Mouse (Mus musculus) E14TG2a.4 (cell line): Measurements from ENCODE around the gene Unc80.

ENCODE experiments used
- H3K27me3 ChIP-seq: 2 replicates; pipeline ENCODE4 v1.6.1; 2014; ENCODE audit warnings: low read length, control low read depth; ENCODE audit not compliant: insufficient read depth
- H3K36me3 ChIP-seq: 2 replicates; pipeline ENCODE4 v1.6.1; 2014; ENCODE audit warnings: low read length, control low read depth; ENCODE audit not compliant: insufficient read depth
- H3K4me1 ChIP-seq: replicated peaks from 2 replicates; pipeline ENCODE4 v1.6.1; 2014; ENCODE audit warnings: low read depth, low read length, control low read depth
- H3K4me3 ChIP-seq: replicated peaks from 2 replicates; pipeline ENCODE4 v1.5.1; 2014; ENCODE audit warnings: mild to moderate bottlenecking, low read length
- H3K9me3 ChIP-seq: 2 replicates; pipeline ENCODE4 v1.6.1; 2014; ENCODE audit warnings: low read length, control low read depth
- CTCF ChIP-seq: conservative IDR thresholded peaks from 2 replicates; pipeline ENCODE4 v1.5.1; 2014; ENCODE audit warnings: low read length
- NANOG ChIP-seq: IDR thresholded peaks from 2 replicates; pipeline ENCODE4 v1.6.1; 2014; ENCODE audit warnings: borderline replicate concordance, low read length, mixed read lengths
- POU5F1 ChIP-seq: IDR thresholded peaks from 2 replicates; pipeline ENCODE4 v1.6.1; 2014; ENCODE audit warnings: low read length, borderline replicate concordance

The Unc80 gene

GRCm38 (mm10) chr1:66561636-66562270 lies 93.6 kb downstream of the Unc80 start:
- TF ChIP-seq POU5F1 (no peak), CTCF (no peak), NANOG (no peak)
- no peaks in the 10 kb centered on the region for H3K4me1 ChIP-seq
- H3K36me3 ChIP-seq, result no peaks in the 10 kb centered on the region
- no peak overlapping the region for H3K4me3 ChIP-seq
- H3K27me3 ChIP-seq, result no peaks in the 10 kb centered on the region
- no peaks in the 10 kb centered on the region for H3K9me3 ChIP-seq

- Histone ChIP-seq H3K36me3 (no peaks in the 10 kb centered on the region), H3K4me1 (no peaks in the 10 kb centered on the region), H3K27me3 (no peaks in the 10 kb centered on the region), H3K9me3 (no peaks in the 10 kb centered on the region), H3K4me3 (no peak overlapping the region)
- TF ChIP-seq NANOG (no peak), POU5F1 (no peak), CTCF (no peak)
Observed at GRCm38 (mm10) chr1:66562332-66562731, 94.2 kb downstream of the Unc80 start.

GRCm38 (mm10) chr1:66569736-66570135 lies 101.6 kb downstream of the Unc80 start:
- Histone ChIP-seq H3K36me3 (no peaks in the 10 kb centered on the region), H3K4me3 (no peak overlapping the region), H3K4me1 (no peaks in the 10 kb centered on the region), H3K9me3 (no peaks in the 10 kb centered on the region), H3K27me3 (no peaks in the 10 kb centered on the region)
- no peak for TF ChIP-seq NANOG
- TF ChIP-seq POU5F1, result no peak
- TF ChIP-seq CTCF, result no peak

GRCm38 (mm10) chr1:66597163-66597788 lies 129.1 kb downstream of the Unc80 start:
- H3K36me3 ChIP-seq, result no peaks in the 10 kb centered on the region

GRCm38 (mm10) chr1:66608304-66608703 lies 140.1 kb downstream of the Unc80 start:
- TF ChIP-seq POU5F1, result no peak
- no peak for TF ChIP-seq NANOG
- no peak for TF ChIP-seq CTCF
- Histone ChIP-seq H3K36me3 (no peaks in the 10 kb centered on the region), H3K9me3 (no peaks in the 10 kb centered on the region), H3K4me3 (no peak overlapping the region), H3K27me3 (no peaks in the 10 kb centered on the region), H3K4me1 (0 out of 2 replicates have a peak, but pooled peaks cover 3% of the 10 kb centered on the region)

More at GRCm38 (mm10) chr1:66597163-66597788, 129.1 kb downstream of the Unc80 start:
- Histone ChIP-seq H3K4me3 (no peak overlapping the region), H3K4me1 (no peaks in the 10 kb centered on the region), H3K9me3 (no peaks in the 10 kb centered on the region), H3K27me3 (no peaks in the 10 kb centered on the region)
- TF ChIP-seq CTCF, result no peak
- no peak for TF ChIP-seq POU5F1
- no peak for TF ChIP-seq NANOG

- Histone ChIP-seq H3K4me3 (no peak overlapping the region), H3K36me3 (no peaks in the 10 kb centered on the region), H3K9me3 (no peaks in the 10 kb centered on the region), H3K4me1 (no peaks in the 10 kb centered on the region), H3K27me3 (no peaks in the 10 kb centered on the region)
- TF ChIP-seq POU5F1, result no peak
- no peak for TF ChIP-seq CTCF
- TF ChIP-seq NANOG, result no peak
Observed at GRCm38 (mm10) chr1:66617188-66617587, 149.0 kb downstream of the Unc80 start.

GRCm38 (mm10) chr1:66638177-66638576 lies 170.0 kb downstream of the Unc80 start:
- Histone ChIP-seq H3K9me3 (peaks cover 18% of the 10 kb centered on the region), H3K4me1 (no peaks in the 10 kb centered on the region), H3K27me3 (no peaks in the 10 kb centered on the region), H3K36me3 (no peaks in the 10 kb centered on the region), H3K4me3 (no peak overlapping the region)
- no peak for TF ChIP-seq NANOG
- no peak for TF ChIP-seq CTCF
- no peak for TF ChIP-seq POU5F1

GRCm38 (mm10) chr1:66646894-66647293 lies 178.7 kb downstream of the Unc80 start:
- Histone ChIP-seq H3K27me3 (no peaks in the 10 kb centered on the region), H3K36me3 (no peaks in the 10 kb centered on the region), H3K4me3 (no peak overlapping the region), H3K9me3 (peaks cover 5% of the 10 kb centered on the region; the same call in 1 of the 2 replicates), H3K4me1 (no peaks in the 10 kb centered on the region)
- TF ChIP-seq NANOG, result no peak
- TF ChIP-seq POU5F1, result no peak
- TF ChIP-seq CTCF, result no peak

GRCm38 (mm10) chr1:66649568-66649967 lies 181.4 kb downstream of the Unc80 start:
- no peaks in the 10 kb centered on the region for H3K9me3 ChIP-seq
- H3K27me3 ChIP-seq, result no peaks in the 10 kb centered on the region
- no peak overlapping the region for H3K4me3 ChIP-seq
- TF ChIP-seq POU5F1, result no peak
- no peak for TF ChIP-seq CTCF
- TF ChIP-seq NANOG, result no peak
- H3K4me1 ChIP-seq, result no peaks in the 10 kb centered on the region
- H3K36me3 ChIP-seq, result no peaks in the 10 kb centered on the region
